Mouse (Mus musculus) cerebellum, postnatal 14 days (tissue): ENCODE measurements around the gene Amtn.
"Not testable (repeated sequence)": the region's sequence is repeated elsewhere in the genome, so short reads cannot be mapped to it uniquely, and the experiment has no call there.

Source experiments
- DNase-seq, 2 experiments: peaks; one replicate each; pipeline ENCODE4 v3.0.0; 2021; ENCODE audit warnings: mixed read lengths in 2 of 2

The Amtn gene

GRCm38 (mm10) chr5:88375808-88376207 is at the start of gene Amtn:
Amtn (plus strand) TSS chr5:88376108.
- DNase-seq: no peak

GRCm38 (mm10) chr5:88348533-88348932 is 27.4 kb upstream of the Amtn start:
- not testable (repeated sequence) for DNase-seq

- peak; percentile 42 to 54 for DNase-seq
Measured at GRCm38 (mm10) chr5:88364768-88365167, 11.1 kb upstream of the Amtn start.

GRCm38 (mm10) chr5:88366886-88367285 is 9.0 kb upstream of the Amtn start:
- no peak for DNase-seq

GRCm38 (mm10) chr5:88370578-88371232 is 5.2 kb upstream of the Amtn start:
- DNase-seq: no peak

- no peak for DNase-seq
Measured at GRCm38 (mm10) chr5:88372563-88372962, 3.3 kb upstream of the Amtn start.

GRCm38 (mm10) chr5:88391960-88392359 is 16.1 kb downstream of the Amtn start:
- not testable (repeated sequence) for DNase-seq

- DNase-seq: peak; percentile 50 to 67
Measured at GRCm38 (mm10) chr5:88398581-88398980, 22.7 kb downstream of the Amtn start.

GRCm38 (mm10) chr5:88399849-88400248 is 23.9 kb downstream of the Amtn start:
- DNase-seq: peak; percentile 95 to 98

GRCm38 (mm10) chr5:88401464-88401863 is 25.6 kb downstream of the Amtn start:
- DNase-seq: no peak

- no peak for DNase-seq
Measured at GRCm38 (mm10) chr5:88420319-88421065, 44.6 kb downstream of the Amtn start.

- DNase-seq: not testable (repeated sequence)
Measured at GRCm38 (mm10) chr5:88424892-88425291, 49.0 kb downstream of the Amtn start.

GRCm38 (mm10) chr5:88426753-88427152 is 50.8 kb downstream of the Amtn start:
- no peak for DNase-seq
